Mouse (Mus musculus) skeletal muscle tissue, adult 2 months (tissue): Measurements from ENCODE around the gene Wwox.
A peak's percentile ranks its signal among the peaks of the same experiment; 100 is the strongest.

Source experiments
- DNase-seq: peaks from one replicate; pipeline ENCODE4 v3.0.0-alpha.2; 2012; ENCODE audit warnings: low read depth, low spot score

Gene Wwox

GRCm38 (mm10) chr8:114731260-114732140, 292.0 kb downstream of the Wwox start:
- DNase-seq: no peak

GRCm38 (mm10) chr8:114743185-114743915, 303.9 kb downstream of the Wwox start:
- DNase-seq: no peak

GRCm38 (mm10) chr8:114746373-114746772, 306.9 kb downstream of the Wwox start:
- no peak for DNase-seq

- no peak for DNase-seq
Observed at GRCm38 (mm10) chr8:114751376-114752135, 312.1 kb downstream of the Wwox start.

- DNase-seq: no peak
Observed at GRCm38 (mm10) chr8:114759621-114760020, 320.2 kb downstream of the Wwox start.

- no peak for DNase-seq
Observed at GRCm38 (mm10) chr8:114768536-114768935, 329.1 kb downstream of the Wwox start.

- DNase-seq: peak; percentile 72
Observed at GRCm38 (mm10) chr8:114770856-114771776, 331.7 kb downstream of the Wwox start.

GRCm38 (mm10) chr8:114772276-114772849, 332.9 kb downstream of the Wwox start:
- no peak for DNase-seq

GRCm38 (mm10) chr8:114773461-114774414, 334.3 kb downstream of the Wwox start:
- DNase-seq: peak; percentile 89

GRCm38 (mm10) chr8:114774415-114774775, 334.9 kb downstream of the Wwox start:
- DNase-seq: no peak

GRCm38 (mm10) chr8:114775543-114775942, 336.1 kb downstream of the Wwox start:
- DNase-seq: peak; percentile 23

- DNase-seq: no peak
Observed at GRCm38 (mm10) chr8:114776696-114777095, 337.2 kb downstream of the Wwox start.

- DNase-seq: no peak
Observed at GRCm38 (mm10) chr8:114777271-114777980, 338.0 kb downstream of the Wwox start.

GRCm38 (mm10) chr8:114779002-114779401, 339.5 kb downstream of the Wwox start:
- DNase-seq: no peak

- DNase-seq: no peak
Observed at GRCm38 (mm10) chr8:114783321-114783720, 343.9 kb downstream of the Wwox start.

- DNase-seq: no peak
Observed at GRCm38 (mm10) chr8:114785834-114786233, 346.4 kb downstream of the Wwox start.

- DNase-seq: no peak
Observed at GRCm38 (mm10) chr8:114789616-114790015, 350.2 kb downstream of the Wwox start.

GRCm38 (mm10) chr8:114790754-114791153, 351.3 kb downstream of the Wwox start:
- DNase-seq: no peak

GRCm38 (mm10) chr8:114793682-114794081, 354.2 kb downstream of the Wwox start:
- DNase-seq: no peak
